Mouse (Mus musculus) liver, embryonic 13.5 days (tissue): ENCODE measurements around the gene L3mbtl4. TPM values are rescaled to one million over a fixed set of nuclear protein-coding genes. Genes with fewer than 3 reads are reported as not detected.

Source experiments
- ATAC-seq: fragments of 200-750 bp; cut with Nextera tagmentation; 2 replicates; pipeline ENCODE4 v1.8.0; 2017; ENCODE audit warnings: low read depth, mild to moderate bottlenecking, moderate number of reproducible peaks, moderate library complexity
- DNase-seq: peaks from one replicate; pipeline ENCODE4 v3.0.0; 2022
- H3K27ac ChIP-seq: fragments of 300-500 bp; sonication (generic); 2 replicates; pipeline ENCODE4 v1.5.1; 2015; ENCODE audit warnings: moderate library complexity, mild to moderate bottlenecking, inconsistent platforms
- H3K27me3 ChIP-seq: fragments of 300-500 bp; sonication (generic); 2 replicates; pipeline ENCODE4 v1.6.1; 2015; ENCODE audit warnings: mild to moderate bottlenecking, inconsistent platforms
- H3K36me3 ChIP-seq: fragments of 300-500 bp; sonication (generic); 2 replicates; pipeline ENCODE4 v1.6.1; 2015; ENCODE audit warnings: mild to moderate bottlenecking, inconsistent platforms
- H3K4me1 ChIP-seq: fragments of 300-500 bp; sonication (generic); replicated peaks from 2 replicates; pipeline ENCODE4 v1.6.1; 2015; ENCODE audit warnings: inconsistent platforms
- H3K4me2 ChIP-seq: fragments of 300-500 bp; sonication (generic); 2 replicates; pipeline ENCODE4 v1.6.1; 2015; ENCODE audit warnings: inconsistent platforms, mild to moderate bottlenecking, moderate library complexity
- H3K4me3 ChIP-seq: fragments of 300-500 bp; sonication (generic); replicated peaks from 2 replicates; pipeline ENCODE4 v1.5.1; 2015; ENCODE audit warnings: mild to moderate bottlenecking, inconsistent platforms
- H3K9ac ChIP-seq: fragments of 300-500 bp; sonication (generic); 2 replicates; pipeline ENCODE4 v1.6.1; 2015; ENCODE audit warnings: mild to moderate bottlenecking, inconsistent platforms
- H3K9me3 ChIP-seq: fragments of 300-500 bp; sonication (generic); replicated peaks from 2 replicates; pipeline ENCODE4 v1.6.1; 2016; ENCODE audit warnings: inconsistent platforms
- WGBS: fragments of 180-500 bp; shearing (Covaris S2); methylation state at CpG from one replicate; pipeline ENCODE4 v1.1.7; 2015; ENCODE audit not compliant: insufficient replicate concordance; 5-methylcytosine and 5-hydroxymethylcytosine counted together
- polyA plus RNA-seq: library from polyadenylated mRNA; unstranded; fragments of >200 nt; fragmentation: Nextera tagmentation; extraction: Ambion mirVana; gene quantifications from 2 replicates; pipeline ENCODE4 v1.2.1, GENCODE M21; 2015

The L3mbtl4 gene
- not detected in 2 replicates for polyA plus RNA-seq

DNA sequence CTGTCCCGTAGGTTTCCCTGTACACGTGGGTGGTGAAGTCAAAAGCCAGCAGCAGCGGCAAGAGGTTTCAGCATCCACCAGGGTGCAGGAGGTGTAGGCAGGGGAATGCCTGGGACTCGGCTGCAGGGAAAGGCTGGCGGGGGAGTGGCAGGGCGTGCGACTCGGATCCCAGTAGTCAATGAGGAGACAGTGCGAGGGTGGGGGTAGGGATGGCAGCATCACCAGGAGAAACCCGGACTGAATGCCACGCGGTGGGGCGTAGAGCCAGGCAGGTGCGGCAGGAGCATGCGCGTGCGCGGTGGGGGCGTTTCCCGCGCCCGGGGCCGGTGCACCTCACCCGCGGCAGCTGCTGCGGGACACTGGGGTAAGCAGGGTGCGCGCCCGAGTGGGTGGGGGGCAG lies at the start of gene L3mbtl4:
TSS of gene L3mbtl4 (plus strand) at position 271 of the 400 bp plus-strand sequence.
- ATAC-seq (no peak), DNase-seq (no peak)
- Histone ChIP-seq H3K9ac (no peak within 1 kb of the TSS), H3K27me3 (peaks cover 21% of the 10 kb centered on the region), H3K4me3 (peak within 1 kb of the TSS; percentile 21; the same call in 1 of the 2 replicates), H3K27ac (no peak within 1 kb of the TSS), H3K9me3 (no peaks in the 10 kb centered on the region), H3K4me1 (no peaks in the 10 kb centered on the region), H3K36me3 (no peaks in the 10 kb centered on the region), H3K4me2 (peak within 1 kb of the TSS; percentile 56)
- WGBS, result 4% methylated on average over 24 of the region's 29 CpGs

GRCm38 (mm10) chr17:68230484-68230883 lies 43.1 kb upstream of the L3mbtl4 start:
- Histone ChIP-seq H3K27me3 (no peaks in the 10 kb centered on the region), H3K4me3 (no peak overlapping the region), H3K36me3 (no peaks in the 10 kb centered on the region), H3K9ac (no peak overlapping the region), H3K4me1 (no peaks in the 10 kb centered on the region), H3K9me3 (no peaks in the 10 kb centered on the region), H3K27ac (no peak overlapping the region), H3K4me2 (no peak overlapping the region)
- 66% methylated on average over 4 of the region's 4 CpGs for WGBS
- ATAC-seq (no peak), DNase-seq (no peak)

- no peaks in the 10 kb centered on the region for H3K4me1 ChIP-seq
- no peak overlapping the region for H3K4me2 ChIP-seq
- no peak overlapping the region for H3K4me3 ChIP-seq
- ATAC-seq (no peak), DNase-seq (no peak)
- H3K9ac ChIP-seq, result no peak overlapping the region
- H3K36me3 ChIP-seq, result no peaks in the 10 kb centered on the region
- no peaks in the 10 kb centered on the region for H3K27me3 ChIP-seq
- no peak overlapping the region for H3K27ac ChIP-seq
- no peaks in the 10 kb centered on the region for H3K9me3 ChIP-seq
- WGBS, result 72% methylated on average over 4 of the region's 4 CpGs
Measured at GRCm38 (mm10) chr17:68235380-68235779, 38.2 kb upstream of the L3mbtl4 start.

DNA sequence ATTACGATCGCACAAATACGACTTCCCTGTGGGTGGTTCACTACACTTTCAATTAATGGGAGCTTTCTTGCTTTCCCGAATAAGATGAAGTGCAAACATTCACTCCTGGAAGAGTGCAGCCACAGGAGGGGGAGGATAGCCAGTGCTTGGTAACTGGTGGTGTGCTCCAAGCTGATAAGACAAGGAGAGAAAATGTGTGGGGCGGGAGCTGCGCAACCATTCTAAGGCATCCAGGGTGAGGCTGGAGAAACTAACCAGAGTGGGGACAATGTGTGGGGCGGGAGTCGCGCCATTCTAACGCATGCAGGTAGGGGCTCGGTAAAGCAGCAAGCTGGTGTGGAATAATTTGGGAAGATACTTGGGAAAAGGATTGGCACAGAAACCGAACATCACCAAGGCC lies 36.6 kb upstream of the L3mbtl4 start:
- no peak overlapping the region for H3K4me2 ChIP-seq
- no peaks in the 10 kb centered on the region for H3K9me3 ChIP-seq
- no peaks in the 10 kb centered on the region for H3K27me3 ChIP-seq
- H3K36me3 ChIP-seq, result no peaks in the 10 kb centered on the region
- H3K4me3 ChIP-seq, result no peak overlapping the region
- WGBS, result 70% methylated on average over 12 of the region's 12 CpGs
- no peak for DNase-seq
- H3K4me1 ChIP-seq, result no peaks in the 10 kb centered on the region
- H3K27ac ChIP-seq, result no peak overlapping the region
- no peak overlapping the region for H3K9ac ChIP-seq
- ATAC-seq, result no peak

GRCm38 (mm10) chr17:68240171-68240570 lies 33.4 kb upstream of the L3mbtl4 start:
- no peak overlapping the region for H3K4me3 ChIP-seq
- no peak overlapping the region for H3K27ac ChIP-seq
- H3K9ac ChIP-seq, result no peak overlapping the region
- H3K27me3 ChIP-seq, result no peaks in the 10 kb centered on the region
- H3K4me1 ChIP-seq, result no peaks in the 10 kb centered on the region
- no peaks in the 10 kb centered on the region for H3K36me3 ChIP-seq
- WGBS, result 45% methylated on average over 2 of the region's 2 CpGs
- ATAC-seq (no peak), DNase-seq (no peak)
- H3K4me2 ChIP-seq, result no peak overlapping the region
- H3K9me3 ChIP-seq, result no peaks in the 10 kb centered on the region

DNA sequence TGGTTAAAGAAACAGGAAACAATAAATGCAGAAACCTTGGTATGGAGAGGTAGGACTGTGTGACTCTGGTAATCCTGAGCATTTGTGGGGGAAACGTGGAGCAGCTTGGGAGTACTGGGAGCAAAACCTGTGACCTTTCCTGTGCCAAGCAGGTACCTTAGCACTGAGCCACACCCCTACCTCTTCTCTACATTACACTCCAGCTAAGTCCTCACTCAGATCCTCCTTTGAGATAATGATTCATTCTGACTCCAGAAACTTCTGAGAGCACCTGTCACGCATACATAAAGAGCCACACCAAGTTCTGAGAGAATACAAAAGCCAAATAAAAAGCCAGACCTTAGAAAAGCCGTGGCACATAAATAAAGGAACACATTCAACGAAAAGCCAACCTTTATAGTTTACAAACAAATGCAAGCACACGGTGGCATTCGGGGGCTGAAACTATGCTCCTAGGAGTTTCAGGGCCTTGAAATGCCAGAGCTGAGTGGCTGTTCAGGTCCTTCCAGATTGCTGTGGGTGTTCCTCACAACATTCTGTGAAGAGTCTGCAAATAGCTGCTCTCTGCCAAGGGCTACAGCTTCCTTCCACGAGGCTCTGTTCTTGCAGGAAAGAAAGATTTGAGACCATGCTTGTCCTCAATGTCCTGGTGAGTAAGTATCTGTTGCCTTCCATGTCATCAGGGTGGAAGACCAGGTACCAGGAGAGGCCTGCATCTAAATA lies 8.6 kb upstream of the L3mbtl4 start:
- Histone ChIP-seq H3K4me3 (no peak overlapping the region), H3K9me3 (no peaks in the 10 kb centered on the region), H3K36me3 (no peaks in the 10 kb centered on the region), H3K4me2 (no peak overlapping the region), H3K27ac (no peak overlapping the region), H3K9ac (no peak overlapping the region), H3K27me3 (no peaks in the 10 kb centered on the region), H3K4me1 (no peaks in the 10 kb centered on the region)
- DNase-seq (no peak), ATAC-seq (no peak)
- 54% methylated on average over 7 of the region's 7 CpGs for WGBS

- ATAC-seq, result no peak
- no peak for DNase-seq
- Histone ChIP-seq H3K9ac (no peak overlapping the region), H3K36me3 (no peaks in the 10 kb centered on the region), H3K27me3 (peaks cover 21% of the 10 kb centered on the region), H3K27ac (no peak overlapping the region), H3K4me3 (peak overlapping the region; percentile 21; the same call in 1 of the 2 replicates), H3K9me3 (no peaks in the 10 kb centered on the region), H3K4me2 (peak overlapping the region; percentile 56), H3K4me1 (no peaks in the 10 kb centered on the region)
- WGBS, result 21% methylated on average over 14 of the region's 14 CpGs
Measured at GRCm38 (mm10) chr17:68273954-68274353, 357 bp downstream of the L3mbtl4 start.

DNA sequence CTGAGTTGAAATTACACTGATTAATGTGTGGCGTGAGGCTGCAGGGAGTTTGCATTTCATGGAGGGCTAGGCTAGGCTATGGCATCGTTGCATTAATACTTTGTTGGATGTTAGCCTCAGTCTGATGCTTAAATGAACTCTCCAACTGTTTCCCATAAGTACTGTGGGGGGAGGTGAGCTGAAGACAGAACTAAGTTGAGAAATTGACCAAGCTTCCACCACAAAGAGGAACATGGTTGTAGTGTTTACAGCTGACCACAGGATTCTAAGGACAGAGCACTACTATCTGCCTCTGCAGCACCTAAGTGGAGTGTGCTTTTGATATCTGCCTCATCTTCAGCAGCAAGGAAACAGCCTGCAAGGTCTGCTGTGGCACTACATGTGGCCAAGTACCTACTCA lies 1.5 kb downstream of the L3mbtl4 start:
- Histone ChIP-seq H3K4me3 (no peak overlapping the region), H3K27me3 (peaks cover 21% of the 10 kb centered on the region), H3K4me2 (no peak overlapping the region), H3K4me1 (no peaks in the 10 kb centered on the region), H3K9ac (no peak overlapping the region), H3K9me3 (no peaks in the 10 kb centered on the region), H3K36me3 (no peaks in the 10 kb centered on the region), H3K27ac (no peak overlapping the region)
- ATAC-seq (no peak), DNase-seq (no peak)
- 43% methylated on average over 2 of the region's 2 CpGs for WGBS

DNA sequence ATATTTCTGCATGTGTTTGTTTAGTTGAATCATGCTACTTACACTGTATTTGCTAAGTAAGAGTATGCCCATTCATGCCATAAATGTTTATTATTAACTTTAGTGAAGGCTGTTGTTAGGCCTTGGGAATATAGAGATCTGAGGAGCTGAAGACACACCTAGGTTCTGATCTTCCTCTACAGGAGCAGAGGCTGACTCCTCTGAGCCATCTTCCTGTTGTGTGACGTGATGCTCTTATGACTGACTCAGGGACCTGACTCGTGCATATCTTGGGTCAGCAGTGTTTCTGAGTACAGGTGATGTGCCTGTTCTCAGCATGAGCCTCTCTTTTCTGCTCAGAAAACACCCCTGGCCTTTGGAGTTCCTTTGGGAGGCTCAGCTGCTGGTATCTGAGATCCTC lies 7.3 kb downstream of the L3mbtl4 start:
- H3K4me1 ChIP-seq, result no peaks in the 10 kb centered on the region
- no peak overlapping the region for H3K27ac ChIP-seq
- H3K4me2 ChIP-seq, result no peak overlapping the region
- no peak overlapping the region for H3K4me3 ChIP-seq
- 59% methylated on average over 2 of the region's 2 CpGs for WGBS
- no peaks in the 10 kb centered on the region for H3K36me3 ChIP-seq
- no peak overlapping the region for H3K9ac ChIP-seq
- H3K9me3 ChIP-seq, result no peaks in the 10 kb centered on the region
- no peak for ATAC-seq
- no peaks in the 10 kb centered on the region for H3K27me3 ChIP-seq
- DNase-seq, result no peak

GRCm38 (mm10) chr17:68285119-68285782 lies 11.7 kb downstream of the L3mbtl4 start:
- Histone ChIP-seq H3K36me3 (no peaks in the 10 kb centered on the region), H3K4me1 (no peaks in the 10 kb centered on the region), H3K27me3 (no peaks in the 10 kb centered on the region), H3K4me3 (no peak overlapping the region), H3K9me3 (no peaks in the 10 kb centered on the region), H3K9ac (no peak overlapping the region), H3K4me2 (no peak overlapping the region), H3K27ac (no peak overlapping the region)
- 40% methylated on average over 8 of the region's 8 CpGs for WGBS
- ATAC-seq, result no peak
- no peak for DNase-seq

DNA sequence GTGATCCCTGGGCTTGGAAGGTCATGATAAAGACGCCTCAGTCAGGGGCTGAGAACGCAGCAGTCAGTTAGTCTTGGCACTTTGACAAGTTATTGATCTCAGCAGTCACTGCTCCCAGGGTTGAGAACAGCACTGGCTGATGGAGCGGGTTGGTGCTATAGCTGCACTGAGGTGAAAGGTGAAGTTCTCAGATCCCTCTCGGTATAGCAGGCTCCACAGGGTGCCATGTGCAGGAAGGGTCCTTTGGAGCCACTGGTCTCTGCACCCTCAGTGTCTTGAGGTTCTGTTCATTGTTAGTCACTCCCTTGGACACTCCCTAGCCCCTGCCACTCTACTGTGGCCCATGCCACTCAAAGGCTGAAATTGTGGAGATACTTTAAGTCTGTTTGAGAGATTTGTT lies 14.5 kb downstream of the L3mbtl4 start:
- WGBS, result 52% methylated on average over 4 of the region's 4 CpGs

GRCm38 (mm10) chr17:68288699-68289098 lies 15.1 kb downstream of the L3mbtl4 start:
- Histone ChIP-seq H3K9ac (no peak overlapping the region), H3K4me2 (no peak overlapping the region), H3K4me1 (no peaks in the 10 kb centered on the region), H3K9me3 (no peaks in the 10 kb centered on the region), H3K4me3 (no peak overlapping the region), H3K27me3 (no peaks in the 10 kb centered on the region), H3K36me3 (no peaks in the 10 kb centered on the region), H3K27ac (no peak overlapping the region)
- ATAC-seq, result no peak
- 69% methylated on average over 8 of the region's 8 CpGs for WGBS
- no peak for DNase-seq

More for the DNA sequence above, 14.5 kb downstream of the L3mbtl4 start:
- Histone ChIP-seq H3K27me3 (no peaks in the 10 kb centered on the region), H3K4me3 (no peak overlapping the region), H3K27ac (no peak overlapping the region), H3K36me3 (no peaks in the 10 kb centered on the region), H3K9ac (no peak overlapping the region), H3K4me2 (no peak overlapping the region), H3K4me1 (no peaks in the 10 kb centered on the region), H3K9me3 (no peaks in the 10 kb centered on the region)
- DNase-seq (no peak), ATAC-seq (0 out of 2 replicates have a peak, but pooled peaks have one; percentile 18)
